Mouse (Mus musculus) splenic B cell, adult 2 months (primary cell): ENCODE data around the gene Syt14.

ENCODE experiments used
- DNase-seq: peaks from one replicate; pipeline ENCODE4 v3.0.0-alpha.2; 2011; ENCODE audit warnings: low read depth, low spot score
- H3K27me3 ChIP-seq: 2 replicates; pipeline ENCODE4 v1.6.1; 2012; ENCODE audit warnings: mild to moderate bottlenecking, low read length, moderate library complexity, mixed read lengths; ENCODE audit not compliant: control insufficient read depth, poor library complexity, insufficient read depth, severe bottlenecking
- H3K36me3 ChIP-seq: 2 replicates; pipeline ENCODE4 v1.6.1; 2012; ENCODE audit warnings: mild to moderate bottlenecking, low read length, moderate library complexity, mixed read lengths; ENCODE audit not compliant: control insufficient read depth, poor library complexity, insufficient read depth, severe bottlenecking

Syt14 gene

DNA sequence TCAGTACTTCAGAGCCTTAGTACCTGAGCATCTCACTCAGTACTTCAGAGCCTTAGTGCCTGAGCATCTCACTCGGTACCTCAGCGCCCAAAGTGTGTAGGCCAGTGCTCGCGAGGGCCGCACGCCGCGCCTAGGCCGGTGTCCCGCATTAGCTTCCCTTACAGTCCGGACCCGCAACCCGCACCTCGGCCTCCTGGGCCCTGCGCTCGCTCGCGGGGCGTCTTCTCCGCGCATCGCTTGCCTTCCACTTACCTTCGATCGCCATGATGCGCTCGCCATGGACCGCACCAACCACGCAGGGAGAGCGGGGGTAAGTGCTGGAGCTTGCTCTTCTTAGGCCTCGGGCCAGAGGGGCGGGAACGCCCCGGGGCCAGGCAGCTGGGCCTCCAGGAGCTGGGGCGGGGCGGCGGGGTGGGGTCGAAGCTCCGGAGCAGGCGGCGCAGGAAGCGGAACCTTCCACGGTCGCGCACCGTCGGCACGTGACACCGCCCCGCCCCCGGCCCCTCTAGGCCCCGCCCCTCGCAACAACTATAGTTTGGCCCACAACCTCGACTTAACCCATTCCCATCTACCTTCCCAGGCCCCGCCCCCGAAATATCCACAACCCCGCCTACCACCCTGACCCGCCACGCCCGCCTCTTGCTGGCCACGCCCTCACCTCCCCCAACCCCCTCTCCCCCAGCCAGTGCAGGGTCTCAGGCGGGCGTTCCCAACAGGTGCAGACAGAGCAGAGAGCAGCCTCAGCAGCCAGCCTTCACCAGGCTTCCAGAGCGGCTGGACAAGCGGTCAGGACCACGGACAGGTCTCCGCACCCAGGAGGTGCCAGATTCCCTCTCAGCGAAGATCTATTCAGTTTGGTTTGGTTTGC, at the start of gene Syt14:
Gene Syt14 (minus strand): TSS at position 405 of the 868 bp plus-strand sequence.
- DNase-seq: peak; percentile 29
- H3K27me3 ChIP-seq: no peaks in the 10 kb centered on the region

DNA sequence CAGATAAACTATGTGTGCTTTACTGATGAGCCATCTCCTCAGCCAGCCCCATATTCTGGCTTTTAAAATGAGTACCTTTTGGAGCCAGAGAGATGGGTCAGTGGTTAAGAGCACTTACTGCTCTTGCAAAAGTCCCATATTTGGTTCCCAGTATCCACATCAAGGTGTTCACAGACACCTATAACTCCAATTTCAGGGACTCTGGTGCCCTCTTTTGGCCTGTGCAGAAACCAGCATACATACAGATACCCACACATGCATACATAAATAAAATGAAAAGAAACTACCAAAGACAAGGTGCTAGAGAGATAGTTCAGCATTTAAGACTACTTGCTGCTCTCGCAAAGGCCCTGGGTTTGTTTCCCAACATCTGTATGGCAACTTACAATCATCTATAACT, 48.4 kb upstream of the Syt14 start:
- H3K27me3 ChIP-seq: no peaks in the 10 kb centered on the region
- DNase-seq: no peak
- no peaks in the 10 kb centered on the region for H3K36me3 ChIP-seq

More for the DNA sequence above, at the start of gene Syt14:
- no peaks in the 10 kb centered on the region for H3K36me3 ChIP-seq

GRCm38 (mm10) chr1:193083051-193083450, 47.5 kb upstream of the Syt14 start:
- Histone ChIP-seq H3K27me3 (no peaks in the 10 kb centered on the region), H3K36me3 (no peaks in the 10 kb centered on the region)
- no peak for DNase-seq

DNA sequence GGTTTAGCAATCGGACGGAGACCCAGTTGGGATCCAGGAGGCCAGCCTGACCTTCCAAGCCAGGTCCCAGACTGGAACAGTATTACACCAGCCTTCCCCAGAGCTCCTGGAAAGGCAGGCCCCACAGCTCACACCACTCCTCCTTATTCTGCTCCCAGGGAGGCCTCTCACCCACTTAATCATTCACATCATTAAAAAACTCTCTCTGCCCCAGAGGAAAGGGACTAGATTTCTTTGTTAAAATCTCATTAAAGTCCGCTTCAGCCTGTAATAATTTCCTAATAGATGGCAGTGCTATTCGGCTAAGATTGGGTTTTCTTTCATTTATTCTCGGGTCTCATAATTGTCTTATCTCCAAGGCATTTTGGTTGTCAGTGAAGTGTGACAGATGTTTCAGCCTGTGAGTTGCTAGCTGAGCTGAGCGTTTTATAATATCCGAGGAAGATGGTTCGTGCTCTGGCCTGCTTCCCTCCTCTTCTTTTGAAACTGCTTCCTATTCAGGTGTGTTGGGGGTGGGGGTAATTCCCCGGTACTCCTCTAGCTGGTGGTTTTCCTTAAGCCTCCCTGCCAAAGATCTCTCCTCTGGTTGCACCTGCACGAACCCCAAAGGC, 46.8 kb upstream of the Syt14 start:
- no peaks in the 10 kb centered on the region for H3K36me3 ChIP-seq
- H3K27me3 ChIP-seq: no peaks in the 10 kb centered on the region
- DNase-seq: no peak

DNA sequence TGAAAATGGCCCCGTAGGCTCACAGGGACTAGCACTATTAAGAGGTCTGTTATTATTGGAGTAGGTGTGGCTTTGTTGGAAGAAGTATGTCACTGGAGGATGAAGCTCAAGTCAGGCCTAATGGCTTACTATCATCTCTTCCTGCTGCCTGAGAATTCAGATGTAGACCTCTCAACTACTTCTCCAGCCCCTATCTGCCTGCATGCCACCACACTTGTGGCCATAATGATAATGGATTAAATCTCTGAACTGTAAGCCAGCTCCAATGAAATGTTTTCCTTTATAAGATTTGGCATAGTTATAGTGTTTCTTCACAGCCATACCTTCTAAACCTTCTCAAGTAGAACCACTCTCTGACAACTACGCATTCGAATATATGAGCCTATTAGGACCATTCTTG, 27.0 kb upstream of the Syt14 start:
- Histone ChIP-seq H3K36me3 (no peaks in the 10 kb centered on the region), H3K27me3 (no peaks in the 10 kb centered on the region; the same call in 1 of the 2 replicates)
- no peak for DNase-seq

DNA sequence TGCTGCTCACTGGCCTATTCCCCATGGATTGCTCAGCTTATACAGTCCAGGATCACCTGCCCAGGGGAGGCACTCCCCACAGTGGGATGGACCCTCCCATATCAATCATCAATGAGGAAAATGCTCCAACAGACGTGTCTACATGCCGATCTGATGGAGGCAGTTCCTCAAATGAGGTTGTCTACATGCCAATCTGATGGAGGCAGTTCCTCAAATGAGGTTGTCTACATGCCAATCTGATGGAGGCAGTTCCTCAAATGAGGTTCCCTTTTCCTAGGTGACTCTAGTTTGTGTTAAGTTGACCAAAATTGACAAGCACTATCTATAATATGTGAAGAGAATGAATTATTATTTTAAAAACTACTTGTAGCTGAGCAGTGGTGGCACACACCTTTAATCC, 24.6 kb upstream of the Syt14 start:
- Histone ChIP-seq H3K36me3 (no peaks in the 10 kb centered on the region), H3K27me3 (no peaks in the 10 kb centered on the region; the same call in 1 of the 2 replicates)
- DNase-seq: peak; percentile 3

GRCm38 (mm10) chr1:193059596-193059995, 24.0 kb upstream of the Syt14 start:
- no peak for DNase-seq
- no peaks in the 10 kb centered on the region for H3K36me3 ChIP-seq
- no peaks in the 10 kb centered on the region; the same call in 1 of the 2 replicates for H3K27me3 ChIP-seq

DNA sequence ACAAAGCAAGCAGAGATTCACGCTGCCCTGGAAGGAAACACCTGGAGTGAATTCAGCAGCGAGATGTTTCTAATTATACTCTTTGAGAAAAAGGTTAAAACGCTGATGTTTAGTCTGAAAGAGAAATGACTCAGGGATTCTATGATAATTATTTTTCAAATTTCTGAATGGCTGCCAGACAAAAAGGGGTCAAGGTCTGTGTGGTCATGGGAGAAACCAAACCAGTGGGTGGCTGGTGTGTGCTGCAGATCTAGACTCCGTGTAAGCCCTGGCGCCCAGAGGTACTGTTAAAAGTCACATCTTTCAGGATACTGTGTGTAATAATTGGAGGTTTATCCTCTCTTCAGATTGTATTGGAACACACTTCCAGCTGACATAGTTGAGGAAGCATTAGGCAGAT, 18.8 kb upstream of the Syt14 start:
- Histone ChIP-seq H3K27me3 (no peaks in the 10 kb centered on the region), H3K36me3 (no peaks in the 10 kb centered on the region)
- no peak for DNase-seq

DNA sequence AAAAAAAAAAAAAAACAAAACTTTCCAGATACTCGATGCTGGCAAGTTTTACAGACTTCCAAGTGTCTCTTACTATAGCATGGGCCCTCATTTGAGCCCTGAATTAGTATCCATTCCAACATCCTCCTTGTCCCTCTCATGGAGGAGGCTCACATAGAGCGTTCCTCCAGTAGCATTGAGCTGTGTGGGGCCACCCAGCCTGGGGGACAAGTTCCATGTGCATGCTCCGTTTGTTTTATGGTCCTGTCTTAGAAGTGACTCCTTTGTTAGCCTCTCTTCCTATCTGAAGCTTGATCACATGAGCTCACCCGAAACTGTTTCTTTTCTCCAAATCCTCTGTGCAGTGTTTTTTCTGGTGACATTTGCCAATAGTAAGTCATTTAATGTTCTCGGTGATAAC, 17.5 kb upstream of the Syt14 start:
- H3K36me3 ChIP-seq: no peaks in the 10 kb centered on the region
- H3K27me3 ChIP-seq: no peaks in the 10 kb centered on the region
- no peak for DNase-seq

- DNase-seq: no peak
- H3K27me3 ChIP-seq: no peaks in the 10 kb centered on the region
- no peaks in the 10 kb centered on the region for H3K36me3 ChIP-seq
Measured at GRCm38 (mm10) chr1:193047616-193048015, 12.0 kb upstream of the Syt14 start.

- H3K36me3 ChIP-seq: no peaks in the 10 kb centered on the region
- DNase-seq: no peak
- no peaks in the 10 kb centered on the region for H3K27me3 ChIP-seq
Measured at GRCm38 (mm10) chr1:193042760-193043295, 7.3 kb upstream of the Syt14 start.

DNA sequence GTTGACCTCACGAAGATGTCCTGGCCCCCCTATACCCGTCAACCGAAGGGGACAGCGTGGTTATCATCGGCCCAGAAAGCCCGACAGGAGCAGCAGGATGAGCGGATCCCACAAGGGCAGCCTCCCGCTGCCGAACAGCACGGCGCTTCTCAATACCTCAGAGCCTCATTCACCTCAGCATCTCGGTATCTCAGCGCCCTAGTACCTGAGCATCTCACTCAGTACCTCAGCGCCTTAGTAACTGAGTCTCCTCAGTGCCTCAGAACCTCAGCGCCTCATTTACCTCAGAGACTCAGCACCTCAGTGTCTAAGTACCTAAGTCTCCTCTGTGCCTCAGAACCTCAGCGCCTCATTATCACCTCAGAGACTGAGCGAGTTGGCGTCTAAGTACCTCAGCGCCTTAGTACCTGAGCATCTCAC, 614 bp downstream of the Syt14 start:
- H3K36me3 ChIP-seq: no peaks in the 10 kb centered on the region
- H3K27me3 ChIP-seq: no peaks in the 10 kb centered on the region
- no peak for DNase-seq

GRCm38 (mm10) chr1:193024311-193024710, 11.3 kb downstream of the Syt14 start:
- DNase-seq: no peak
- Histone ChIP-seq H3K27me3 (no peaks in the 10 kb centered on the region), H3K36me3 (no peaks in the 10 kb centered on the region)

DNA sequence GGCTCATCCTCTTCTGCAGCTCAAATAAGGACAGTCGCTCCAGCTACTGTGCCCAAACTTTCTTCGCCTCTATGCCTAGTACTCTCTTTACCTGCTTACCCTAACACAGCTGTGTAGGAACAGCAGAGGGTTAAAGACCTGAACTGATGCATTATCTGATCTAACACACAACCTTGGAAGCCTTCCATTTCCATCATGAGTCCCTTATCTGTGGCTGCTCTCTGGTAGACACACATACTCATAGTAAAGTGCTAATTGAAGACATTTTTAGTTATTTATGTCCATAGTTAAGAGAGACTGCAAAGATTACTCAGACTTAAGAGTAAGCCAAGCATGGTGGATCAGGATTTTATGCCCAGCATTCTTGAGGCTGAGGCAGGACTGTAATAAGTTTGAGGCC, 23.2 kb downstream of the Syt14 start:
- Histone ChIP-seq H3K27me3 (no peaks in the 10 kb centered on the region), H3K36me3 (no peaks in the 10 kb centered on the region)
- DNase-seq: no peak
